Mouse (Mus musculus) midbrain, embryonic 13.5 days (tissue): Measurements from ENCODE around the gene Fbf1. TPM values are rescaled to one million over a fixed set of nuclear protein-coding genes. Genes with fewer than 3 reads are reported as not detected.

ENCODE experiments used
- polyA plus RNA-seq: library from polyadenylated mRNA; unstranded; fragments of >200 nt; fragmentation: Nextera tagmentation; extraction: Ambion mirVana; gene quantifications from 2 replicates; pipeline ENCODE4 v1.2.1, GENCODE M21; 2015

The Fbf1 gene
- polyA plus RNA-seq, 1 experiment from 2014 or later = 76.5 TPM

Other genes with a start within 250 kb of the Fbf1 start
- 52.7 and 53.8 TPM in 2 replicates for gene Sap30bp, start 234.9 kb downstream of the Fbf1 start, polyA plus RNA-seq
- 28.3 and 29.2 TPM in 2 replicates for gene Recql5, start 234.7 kb downstream of the Fbf1 start, polyA plus RNA-seq
- gene Itgb4, start 193.5 kb downstream of the Fbf1 start, polyA plus RNA-seq = 0.15 and 0.43 TPM in 2 replicates
- gene Galk1, start 155.4 kb downstream of the Fbf1 start, polyA plus RNA-seq = 49.2 and 58.9 TPM in 2 replicates
- 2,611 and 2,977 TPM in 2 replicates for gene H3f3b, start 140.2 kb downstream of the Fbf1 start, polyA plus RNA-seq
- gene Unk, start 137.8 kb downstream of the Fbf1 start, polyA plus RNA-seq = 41.1 and 43.7 TPM in 2 replicates
- gene Unc13d, start 90.2 kb downstream of the Fbf1 start, polyA plus RNA-seq = 1.2 TPM in 2 replicates
- gene Wbp2, start 81.2 kb downstream of the Fbf1 start, polyA plus RNA-seq = 128 and 132 TPM in 2 replicates
- gene Trim47, start 41.0 kb downstream of the Fbf1 start, polyA plus RNA-seq = 2.0 and 3.4 TPM in 2 replicates
- 1.3 and 1.8 TPM in 2 replicates for gene Trim65, start 37.0 kb downstream of the Fbf1 start, polyA plus RNA-seq
- gene Mrpl38, start 29.3 kb downstream of the Fbf1 start, polyA plus RNA-seq = 76.2 and 78.3 TPM in 2 replicates
- 78.4 and 88.2 TPM in 2 replicates for gene Ten1, start 30.7 kb upstream of the Fbf1 start, polyA plus RNA-seq
- gene Acox1, start 30.9 kb upstream of the Fbf1 start, polyA plus RNA-seq = 50.3 and 51.0 TPM in 2 replicates
- 0.28 and 0.30 TPM in 2 replicates for gene Evpl, start 69.9 kb upstream of the Fbf1 start, polyA plus RNA-seq
- gene Srp68, start 106.1 kb upstream of the Fbf1 start, polyA plus RNA-seq = 63.4 and 68.5 TPM in 2 replicates
- gene Galr2, start 112.8 kb upstream of the Fbf1 start, polyA plus RNA-seq = 0.22 and 0.26 TPM in 2 replicates
- 92.0 and 104 TPM in 2 replicates for gene Exoc7, start 139.1 kb upstream of the Fbf1 start, polyA plus RNA-seq
- 6.2 and 12.4 TPM in 2 replicates for gene Foxj1, start 167.2 kb upstream of the Fbf1 start, polyA plus RNA-seq
- gene Rnf157, start 244.9 kb upstream of the Fbf1 start, polyA plus RNA-seq = 25.7 and 31.3 TPM in 2 replicates